Comparison of ENCODE assay signal across 8 mouse cellular contexts in the genomic region with DNA sequence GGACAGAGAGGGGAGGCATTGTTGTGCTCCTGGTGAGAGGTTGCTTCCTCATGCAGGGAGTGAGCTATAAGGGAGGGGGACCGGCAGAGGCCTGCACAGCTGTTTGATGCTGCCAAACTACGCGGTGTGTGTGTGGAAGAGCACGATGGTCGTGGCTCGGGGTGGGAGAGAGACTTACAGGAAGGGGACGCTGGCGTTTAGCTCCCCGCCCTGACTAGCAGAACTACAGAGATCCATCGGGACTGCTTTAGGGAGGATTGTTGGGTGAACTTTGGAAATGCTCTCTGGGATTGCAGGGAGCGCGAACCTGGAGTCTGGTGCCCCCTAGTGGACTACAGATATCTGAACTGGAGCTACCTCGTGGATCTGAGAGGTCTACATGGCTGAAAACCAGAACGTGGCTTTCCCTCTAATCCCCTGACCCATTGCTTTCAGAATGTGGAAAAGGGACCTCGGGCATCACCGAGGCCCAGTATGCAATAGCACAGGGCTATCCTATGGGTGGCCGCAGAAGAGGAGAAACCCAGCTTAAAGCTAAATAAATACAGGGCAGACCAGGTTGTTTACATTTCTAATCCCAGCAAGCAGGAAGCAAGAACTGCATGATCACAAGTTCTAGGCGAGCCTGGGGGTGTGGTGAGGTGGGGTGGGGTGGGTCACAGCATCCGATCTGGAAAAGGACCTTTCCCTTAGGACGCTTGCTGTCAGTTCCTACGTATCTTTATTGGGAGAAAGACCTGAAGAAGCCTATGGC. TPM values are rescaled to one million over a fixed set of nuclear protein-coding genes. Genes with fewer than 3 reads are reported as not detected.
DNase-seq lines count a peak whose midpoint lies in the region; ATAC-seq lines count a peak whose summit lies in the region.

No protein-coding gene starts in this region.

- peak overlapping the region; percentile 28 for H3K4me3 ChIP-seq in forebrain, embryonic 15.5 days
- peak overlapping the region; percentile 31 for H3K4me3 ChIP-seq in lung, embryonic 16.5 days (ENCODE audit: low read length)

- WGBS in forebrain, embryonic 15.5 days = 27% methylated on average over 21 of the region's 21 CpGs
- WGBS in lung, embryonic 16.5 days = 22% methylated on average over 21 of the region's 21 CpGs

- ATAC-seq in forebrain, embryonic 15.5 days (replicated peaks) = peak; percentile 86
- ATAC-seq in lung, embryonic 16.5 days (ENCODE audit: low read depth) = peak; percentile 83

- intact Hi-C loops in heart, postnatal 36 days (cut with DNase I) = loop anchor here (5.0 kb wide), 1 partner anchor 121 kb away; no protein-coding TSS in a partner anchor

- H3K36me3 ChIP-seq in forebrain, embryonic 15.5 days = no peaks in the 10 kb centered on the region
- H3K36me3 ChIP-seq in lung, embryonic 16.5 days (ENCODE audit: control insufficient read depth, insufficient read depth, low read length) = no peaks in the 10 kb centered on the region

- no peaks in the 10 kb centered on the region for H3K4me1 ChIP-seq in forebrain, embryonic 15.5 days
- no peaks in the 10 kb centered on the region for H3K4me1 ChIP-seq in lung, embryonic 16.5 days (replicated peaks; ENCODE audit: control insufficient read depth, insufficient read depth, low read length)

- H3K9me3 ChIP-seq in forebrain, embryonic 15.5 days = no peaks in the 10 kb centered on the region
- H3K9me3 ChIP-seq in lung, embryonic 16.5 days (ENCODE audit: control insufficient read depth, low read length) = no peaks in the 10 kb centered on the region

- H3K9ac ChIP-seq in forebrain, embryonic 15.5 days (replicated peaks) = no peak overlapping the region
- H3K9ac ChIP-seq in lung, embryonic 16.5 days (ENCODE audit: low read length) = peak overlapping the region; percentile 61

- H3K27ac ChIP-seq in forebrain, embryonic 15.5 days (replicated peaks) = no peak overlapping the region
- no peak overlapping the region for H3K27ac ChIP-seq in lung, embryonic 16.5 days (ENCODE audit: low read length)

- peak; percentile 46 for DNase-seq in MEL-GATA-1-ER (ENCODE audit: extremely low read depth, low read depth)
- DNase-seq in cerebellum, adult 11-12 months = peak; percentile 8
- peak; percentile 33 to 46 for DNase-seq in heart, postnatal 36 days
- peak; percentile 20 to 79 for DNase-seq in layer of hippocampus, adult 18-20 months (ENCODE audit: low spot score in 2 of 2)
- DNase-seq in ovary, postnatal 36 days (ENCODE audit: low spot score) = peak; percentile 44
- peak; percentile 61 for DNase-seq in yolk sac, embryonic 10.5 days (ENCODE audit: low spot score)

- no peaks in the 10 kb centered on the region for H3K27me3 ChIP-seq in forebrain, embryonic 15.5 days
- H3K27me3 ChIP-seq in lung, embryonic 16.5 days (ENCODE audit: control insufficient read depth, insufficient read depth, low read depth, low read length) = no peaks in the 10 kb centered on the region

- H3K4me2 ChIP-seq in forebrain, embryonic 15.5 days (replicated peaks) = peak overlapping the region; percentile 46
- H3K4me2 ChIP-seq in lung, embryonic 16.5 days (ENCODE audit: low read depth, low read length) = peak overlapping the region; percentile 57

RNA-seq across cellular contexts. Expression of a gene that starts 57.2 kb away (rescaled TPM):
- polyA plus RNA-seq in forebrain, embryonic 15.5 days (2015; fragmentation: Nextera tagmentation; extraction: Ambion mirVana) = not detected in 2 replicates
- total RNA-seq in heart, postnatal 36 days (2021) = not detected
- total RNA-seq in layer of hippocampus, adult 18-20 months (2021) = not detected
- polyA plus RNA-seq in lung, embryonic 16.5 days (2015; fragmentation: Nextera tagmentation; extraction: Ambion mirVana) = not detected in 2 replicates

Comparison
In these comparisons a context has a peak if more than half of its experiments do, and no peak if none do; other contexts are left out.
1. DNase-seq: peak in every context shown above with its lines; median percentile 61 in yolk sac, embryonic 10.5 days; 50 in layer of hippocampus, adult 18-20 months; 46 in MEL-GATA-1-ER; 44 in ovary, postnatal 36 days; 40 in heart, postnatal 36 days; 8 in cerebellum, adult 11-12 months.